Mouse (Mus musculus): ENCODE measurements around the gene Vmn1r215. TPM values are rescaled to one million over a fixed set of nuclear protein-coding genes. Genes with fewer than 3 reads are reported as not detected.
"Not testable (repeated sequence)": the region's sequence is repeated elsewhere in the genome, so short reads cannot be mapped to it uniquely, and the experiment has no call there.

Vmn1r215 gene
- total RNA-seq (2021) = not detected

DNA sequence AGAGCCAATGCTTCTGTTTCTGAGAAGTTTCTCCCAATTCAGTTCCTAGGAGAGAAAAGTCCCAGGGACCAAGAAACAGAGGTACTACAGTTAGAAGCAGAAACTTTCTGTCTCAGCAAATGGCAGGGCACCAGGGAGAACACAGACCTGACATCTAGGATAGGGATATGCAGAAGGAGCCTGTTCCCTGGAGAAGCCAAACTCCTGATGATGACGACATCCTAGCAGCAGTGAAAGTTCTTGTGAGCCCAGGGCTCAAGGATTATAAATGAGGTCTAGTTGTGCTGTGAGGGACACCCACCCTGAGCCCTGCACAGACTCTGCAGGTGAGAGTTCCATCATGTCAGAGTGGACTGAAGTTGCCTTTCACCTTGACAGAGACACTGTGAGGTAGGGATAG lies at the start of gene Vmn1r215:
Vmn1r215 (plus strand) TSS at position 301 of the 400 bp plus-strand sequence.
- no peak for DNase-seq
- intact Hi-C loops (cut with DNase I) = no loop called here

DNA sequence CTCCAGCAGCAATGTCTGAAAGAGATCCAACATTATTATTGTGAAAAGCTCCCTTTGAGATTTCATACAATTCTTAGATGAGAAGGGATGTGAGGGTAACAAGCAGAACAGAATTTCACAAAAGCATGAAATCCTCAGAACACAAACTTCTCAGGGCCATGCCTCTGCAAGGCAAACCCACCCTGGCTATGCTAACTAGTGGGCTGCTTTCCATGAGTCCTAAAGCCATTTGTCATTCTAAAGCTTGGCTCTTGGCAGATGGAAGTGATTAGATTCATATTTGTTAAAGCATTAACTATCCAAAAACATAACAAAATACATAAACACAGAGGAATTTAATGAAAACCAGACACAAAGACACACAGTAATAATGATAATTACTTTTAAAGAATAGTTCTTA lies 49.7 kb upstream of the Vmn1r215 start:
- intact Hi-C loops (cut with DNase I) = no loop called here
- no peak for DNase-seq

DNA sequence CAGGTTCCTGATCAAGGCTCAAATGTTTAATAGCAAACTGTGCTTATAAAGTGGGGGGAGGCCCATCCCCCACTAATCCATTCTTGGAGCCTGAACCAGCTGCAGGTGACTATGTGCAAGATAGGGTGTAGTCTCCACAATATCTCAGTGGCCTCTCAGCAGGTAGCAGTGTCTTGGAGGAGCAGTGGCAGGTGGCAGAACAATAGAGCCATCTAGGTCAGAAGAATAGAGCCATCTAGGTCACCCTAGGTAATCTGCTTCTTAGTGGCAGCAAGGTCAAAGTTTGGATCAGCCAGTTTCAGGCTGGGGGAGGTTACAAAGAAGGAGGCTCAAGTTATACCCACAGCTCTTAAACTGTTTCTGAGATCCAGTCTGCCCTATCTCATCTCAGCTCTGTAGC lies 43.0 kb upstream of the Vmn1r215 start:
- no peak for DNase-seq
- intact Hi-C loops (cut with DNase I) = no loop called here

DNA sequence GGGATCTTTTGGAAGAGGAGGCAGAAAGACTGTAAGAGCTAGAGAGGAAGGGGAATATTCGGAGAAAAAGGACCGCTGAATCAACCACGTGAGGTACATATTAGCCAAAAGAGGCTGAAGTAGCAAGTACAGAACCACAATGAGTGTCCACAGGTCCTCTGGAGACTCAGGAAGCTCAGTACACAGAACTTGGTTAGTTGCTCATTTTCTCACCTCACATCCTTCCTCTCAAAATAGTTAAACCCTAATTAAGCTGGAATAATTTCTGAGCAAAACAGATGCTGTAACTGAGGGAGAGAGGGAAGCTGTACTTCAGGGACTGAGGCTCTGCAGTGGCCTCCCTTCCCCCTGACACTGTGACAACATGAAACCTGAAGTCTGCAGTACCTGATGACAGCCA lies 37.7 kb upstream of the Vmn1r215 start, which contains the start of gene Vmn1r214:
Vmn1r214 (plus strand) TSS at position 301 of the 400 bp plus-strand sequence.
- no peak for DNase-seq
- intact Hi-C loops (cut with DNase I) = no loop called here

DNA sequence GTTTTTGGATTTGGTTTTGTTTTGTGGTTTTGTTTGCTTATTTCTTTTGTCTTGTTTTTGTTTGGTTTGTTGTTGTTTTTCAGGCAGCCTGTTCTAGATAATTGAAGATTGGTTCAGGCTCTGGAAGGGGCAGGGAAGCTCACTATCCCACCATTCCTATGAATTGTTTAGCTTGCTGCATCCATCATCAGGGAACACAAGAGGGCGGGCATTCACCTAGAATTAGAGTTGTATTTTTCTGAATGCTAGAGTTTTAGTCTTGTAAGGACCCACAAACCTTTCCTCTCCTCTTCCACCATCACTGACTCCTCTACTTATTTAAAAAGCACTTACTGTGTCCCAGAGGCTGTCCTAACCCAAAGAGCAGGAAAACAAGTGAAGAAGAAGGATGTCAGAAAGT lies 10.0 kb upstream of the Vmn1r215 start:
- intact Hi-C loops (cut with DNase I) = no loop called here
- DNase-seq = no peak

DNA sequence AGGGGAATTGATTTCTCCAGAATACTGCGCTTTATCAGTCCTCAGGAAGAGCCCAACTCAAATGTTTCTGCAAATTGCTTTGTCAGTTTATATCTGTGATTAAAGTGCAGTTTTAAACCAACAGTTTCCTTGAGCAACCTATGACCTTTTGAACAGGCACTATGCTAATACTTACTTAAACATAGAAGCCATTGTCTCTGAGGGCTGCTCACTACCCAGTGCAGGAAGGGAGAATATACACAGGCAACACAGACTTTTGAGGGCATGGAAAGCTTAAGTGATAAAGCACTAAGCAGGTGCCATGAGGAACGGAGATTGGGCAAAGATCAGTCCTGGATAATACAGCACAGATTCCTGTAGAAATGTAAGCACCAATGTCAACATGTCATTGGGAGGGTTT lies 1.5 kb downstream of the Vmn1r215 start:
- no peak for DNase-seq
- intact Hi-C loops (cut with DNase I) = no loop called here

DNA sequence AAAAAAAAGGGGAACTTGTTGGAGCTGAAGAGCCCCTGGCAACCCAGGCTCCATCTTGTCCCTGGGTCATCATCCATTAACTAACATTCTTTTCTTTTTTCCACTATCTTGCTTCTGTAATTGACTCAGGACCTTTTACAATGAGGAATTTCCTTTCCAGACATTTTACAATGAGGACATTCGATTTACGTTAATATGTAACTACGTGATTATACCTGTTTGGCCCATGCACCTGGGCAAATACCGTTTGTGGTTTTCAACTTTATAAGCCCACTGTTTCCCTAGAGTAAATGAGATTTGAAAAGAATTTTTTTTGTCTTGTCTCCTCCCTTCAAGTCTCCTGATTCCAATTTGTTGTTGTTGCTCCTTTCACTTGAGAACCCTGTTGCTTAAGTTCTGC lies 26.6 kb downstream of the Vmn1r215 start:
- intact Hi-C loops (cut with DNase I) = no loop called here
- no peak for DNase-seq

DNA sequence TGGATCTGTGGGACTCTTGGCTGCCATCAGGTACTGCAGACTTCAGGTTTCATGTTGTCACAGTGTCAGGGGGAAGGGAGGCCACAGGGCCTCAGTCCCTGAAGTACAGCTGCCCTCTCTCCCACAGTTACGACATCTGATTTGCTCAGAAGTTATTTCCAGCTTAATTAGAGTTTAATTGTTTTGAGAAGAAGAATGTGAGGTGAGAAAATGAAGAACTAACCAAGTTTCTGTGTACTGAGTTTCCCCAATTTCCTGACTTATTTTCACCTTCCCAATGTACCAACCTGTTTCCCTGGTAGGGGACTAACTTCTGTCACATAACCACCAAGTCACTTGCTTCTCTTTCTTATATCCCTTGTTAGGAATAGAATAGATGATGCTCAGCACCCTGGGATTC lies 50.3 kb downstream of the Vmn1r215 start, which contains the start of gene Vmn1r217:
Vmn1r217 (minus strand) TSS at position 101 of the 400 bp plus-strand sequence.
- DNase-seq; intact Hi-C loops (cut with DNase I): not testable (repeated sequence)

DNA sequence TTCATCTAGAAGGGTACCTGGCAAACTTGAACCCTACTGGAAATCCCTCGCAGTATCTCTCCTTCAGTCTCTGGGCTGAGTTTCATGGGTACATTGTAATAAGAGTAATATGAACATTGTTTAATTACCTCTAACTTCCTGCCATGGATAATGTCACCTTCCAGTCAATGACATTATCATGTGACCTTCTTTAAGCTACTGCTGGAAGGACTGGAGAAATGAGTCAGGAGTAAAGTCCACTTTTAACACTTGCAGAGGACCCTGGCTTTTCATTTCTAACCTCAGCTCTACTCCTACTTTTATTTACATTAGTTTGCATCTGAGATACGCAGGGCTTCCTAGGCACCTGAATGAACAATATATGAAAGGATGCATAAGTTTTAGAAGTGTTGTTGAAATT lies 52.8 kb downstream of the Vmn1r215 start:
- no peak for DNase-seq
- intact Hi-C loops (cut with DNase I) = no loop called here

Other genes with a start within 250 kb of the Vmn1r215 start
- not detected for gene Vmn1r210, start 236.7 kb upstream of the Vmn1r215 start, total RNA-seq (2021)
- gene Vmn1r211, start 210.5 kb upstream of the Vmn1r215 start, total RNA-seq (2021) = not detected
- gene Vmn1r212, start 183.8 kb upstream of the Vmn1r215 start, total RNA-seq (2021) = not detected
- gene Vmn1r213, start 60.4 kb upstream of the Vmn1r215 start, total RNA-seq (2021) = not detected
- gene Vmn1r214, start 37.6 kb upstream of the Vmn1r215 start, total RNA-seq (2021) = not detected
- not detected for gene Vmn1r217, start 50.2 kb downstream of the Vmn1r215 start, total RNA-seq (2021)
- not detected for gene Vmn1r218, start 65.1 kb downstream of the Vmn1r215 start, total RNA-seq (2021)
- not detected for gene Vmn1r219, start 91.3 kb downstream of the Vmn1r215 start, total RNA-seq (2021)
- gene Vmn1r220, start 120.0 kb downstream of the Vmn1r215 start, total RNA-seq (2021) = not detected
- gene Vmn1r221, start 146.1 kb downstream of the Vmn1r215 start, total RNA-seq (2021) = not detected
- gene Vmn1r222, start 167.9 kb downstream of the Vmn1r215 start, total RNA-seq (2021) = not detected
- not detected for gene Vmn1r223, start 179.1 kb downstream of the Vmn1r215 start, total RNA-seq (2021)